7 mouse cellular contexts compared by ENCODE assay signal in genomic region chr13:119789851-119790717, GRCm38 (mm10). TPM values are rescaled to one million over a fixed set of nuclear protein-coding genes. Genes with fewer than 3 reads are reported as not detected.
DNase-seq lines count a peak whose midpoint lies in the region; ATAC-seq and TF ChIP-seq lines count a peak whose summit lies in the region.

No protein-coding gene starts in this region.

- peak; percentile 60 for DNase-seq in adrenal gland, adult 8-10 months
- peak; percentile 68 for DNase-seq in embryo, embryonic 11 days
- DNase-seq in gastrocnemius, postnatal 25 days = peak; percentile 28
- peak; percentile 58 to 78 for DNase-seq in left cerebral cortex, postnatal 25 days (ENCODE audit: low spot score in 2 of 2)

- intact Hi-C loops in left cerebral cortex, postnatal 25 days (cut with DNase I) = loop anchor here (2.0 kb wide), 2 partner anchors 35 to 47 kb away; partner anchors contain the start of gene Nim1k

- H3K27me3 ChIP-seq in intestine, embryonic 15.5 days (replicated peaks) = no peaks in the 10 kb centered on the region
- no peaks in the 10 kb centered on the region for H3K27me3 ChIP-seq in small intestine, adult 2 months (ENCODE audit: control insufficient read depth, insufficient read depth, low read length)

- peak overlapping the region; percentile 62 for H3K4me2 ChIP-seq in intestine, embryonic 15.5 days (replicated peaks)

- H3K36me3 ChIP-seq in intestine, embryonic 15.5 days = peaks cover 6% of the 10 kb centered on the region; the same call in 1 of the 2 replicates
- peaks cover 11% of the 10 kb centered on the region for H3K36me3 ChIP-seq in small intestine, adult 2 months (ENCODE audit: control insufficient read depth, insufficient read depth, low read length)

- 1% methylated on average over 48 of the region's 66 CpGs for WGBS in intestine, embryonic 15.5 days
- WGBS in small intestine, adult 2 months = 1% methylated on average over 60 of the region's 66 CpGs

- H3K4me3 ChIP-seq in intestine, embryonic 15.5 days (replicated peaks) = peak overlapping the region; percentile 85
- H3K4me3 ChIP-seq in small intestine, adult 2 months (ENCODE audit: low read depth, low read length) = peak overlapping the region; percentile 87

- no peak; the same call in 1 of the 2 replicates for TF ChIP-seq POLR2A in small intestine, adult 2 months (IDR thresholded peaks at IDR 0.05; ENCODE audit: low read depth, low read length)

- H3K27ac ChIP-seq in intestine, embryonic 15.5 days = peak overlapping the region; percentile 96
- peak overlapping the region; percentile 76 for H3K27ac ChIP-seq in small intestine, adult 2 months (ENCODE audit: insufficient read depth, low read depth, low read length)

- H3K9ac ChIP-seq in intestine, embryonic 15.5 days = peak overlapping the region; percentile 91

- peak; percentile 78 for ATAC-seq in intestine, embryonic 15.5 days
- peak; percentile 73 for ATAC-seq in megakaryocyte-erythroid progenitor cell, adult 5-6 weeks (replicated peaks; ENCODE audit: low FRiP score, low TSS enrichment, poor library complexity, severe bottlenecking)

- no peaks in the 10 kb centered on the region for H3K9me3 ChIP-seq in intestine, embryonic 15.5 days

- no peak for TF ChIP-seq CTCF in small intestine, adult 2 months (IDR thresholded peaks at IDR 0.05; ENCODE audit: extremely low read depth, insufficient read length, insufficient replicate concordance, low read depth, low read length)

- 0 out of 2 replicates have a peak, but pooled peaks cover 5% of the 10 kb centered on the region for H3K4me1 ChIP-seq in intestine, embryonic 15.5 days (replicated peaks)
- H3K4me1 ChIP-seq in small intestine, adult 2 months (ENCODE audit: control insufficient read depth, insufficient read depth, insufficient read length, low read length) = no peaks in the 10 kb centered on the region; the same call in 1 of the 2 replicates

RNA-seq across cellular contexts. Expression of gene Zfp131, which starts 0.6 kb away (rescaled TPM):
- 10 to 100 TPM; 30.8 to 39.5 (median 34.5) TPM for total RNA-seq in adrenal gland, adult 8-10 months (2022)
- 10 to 100 TPM; 17.4 to 18.4 TPM for total RNA-seq in gastrocnemius, postnatal 25 days (2021)
- 25.3 and 30.0 TPM in 2 replicates for polyA plus RNA-seq in intestine, embryonic 15.5 days (2015; fragmentation: Nextera tagmentation; extraction: Ambion mirVana)
- total RNA-seq in left cerebral cortex, postnatal 25 days (2021) = 10 to 100 TPM; 44.2 to 48.2 TPM
- total RNA-seq in megakaryocyte-erythroid progenitor cell, adult 5-6 weeks (2014; fragmentation: Nextera tagmentation) = 56.9 and 62.1 TPM in 2 replicates
- total RNA-seq in megakaryocyte-erythroid progenitor cell, adult 5-6 weeks (2017) = 60.7 and 71.0 TPM in 2 replicates
- 1.6 and 3.6 TPM in 2 replicates for polyA plus RNA-seq in small intestine, adult 2 months (2012; rRNA removed)

RNA-seq across cellular contexts. Expression of gene Nim1k, which starts 34.4 kb away (rescaled TPM):
- total RNA-seq in adrenal gland, adult 8-10 months (2022) = 1 to 10 TPM; 2.4 to 2.7 (median 2.4) TPM
- total RNA-seq in gastrocnemius, postnatal 25 days (2021) = 1 to 10 TPM; 1.1 to 1.3 TPM
- polyA plus RNA-seq in intestine, embryonic 15.5 days (2015; fragmentation: Nextera tagmentation; extraction: Ambion mirVana) = 0.54 and 0.63 TPM in 2 replicates
- 10 to 100 TPM; 13.6 to 16.3 TPM for total RNA-seq in left cerebral cortex, postnatal 25 days (2021)
- total RNA-seq in megakaryocyte-erythroid progenitor cell, adult 5-6 weeks (2014; fragmentation: Nextera tagmentation) = 0.37 TPM in 1 of 2 replicates, not detected in the other
- 0.33 and 0.50 TPM in 2 replicates for total RNA-seq in megakaryocyte-erythroid progenitor cell, adult 5-6 weeks (2017)
- 0.05 TPM in 2 replicates for polyA plus RNA-seq in small intestine, adult 2 months (2012; rRNA removed)

RNA-seq across cellular contexts. Expression of gene AF067063, which starts 39.9 kb away (rescaled TPM):
- total RNA-seq in adrenal gland, adult 8-10 months (2022) = not detected
- total RNA-seq in gastrocnemius, postnatal 25 days (2021) = not detected
- not detected in 2 replicates for polyA plus RNA-seq in intestine, embryonic 15.5 days (2015; fragmentation: Nextera tagmentation; extraction: Ambion mirVana)
- not detected for total RNA-seq in left cerebral cortex, postnatal 25 days (2021)
- total RNA-seq in megakaryocyte-erythroid progenitor cell, adult 5-6 weeks (2014; fragmentation: Nextera tagmentation) = not detected in 2 replicates
- total RNA-seq in megakaryocyte-erythroid progenitor cell, adult 5-6 weeks (2017) = not detected in 2 replicates
- polyA plus RNA-seq in small intestine, adult 2 months (2012; rRNA removed) = not detected in 2 replicates

RNA-seq across cellular contexts. Expression of gene D13Ertd608e, which starts 45.7 kb away (rescaled TPM):
- not detected for total RNA-seq in adrenal gland, adult 8-10 months (2022)
- total RNA-seq in gastrocnemius, postnatal 25 days (2021) = not detected
- not detected in 2 replicates for polyA plus RNA-seq in intestine, embryonic 15.5 days (2015; fragmentation: Nextera tagmentation; extraction: Ambion mirVana)
- total RNA-seq in left cerebral cortex, postnatal 25 days (2021) = not detected
- not detected in 2 replicates for total RNA-seq in megakaryocyte-erythroid progenitor cell, adult 5-6 weeks (2014; fragmentation: Nextera tagmentation)
- total RNA-seq in megakaryocyte-erythroid progenitor cell, adult 5-6 weeks (2017) = not detected in 2 replicates
- polyA plus RNA-seq in small intestine, adult 2 months (2012; rRNA removed) = not detected in 2 replicates

Comparison
In these comparisons a context has a peak if more than half of its experiments do, and no peak if none do; other contexts are left out.
1. Peak in every context shown above with its lines: DNase-seq, ATAC-seq, H3K4me3 ChIP-seq and H3K27ac ChIP-seq.